In genomic region chr8:70528182-70528797, GRCm38 (mm10) we compare ENCODE assay signal across 8 mouse cellular contexts. TPM values are rescaled to one million over a fixed set of nuclear protein-coding genes. Genes with fewer than 3 reads are reported as not detected.
A peak's percentile ranks its signal among the peaks of the same experiment; 100 is the strongest.
DNase-seq lines count a peak whose midpoint lies in the region; ATAC-seq and TF ChIP-seq lines count a peak whose summit lies in the region.

No protein-coding gene starts in this region.

- no peaks in the 10 kb centered on the region for H3K27me3 ChIP-seq in embryonic facial prominence, embryonic 12.5 days
- no peaks in the 10 kb centered on the region for H3K27me3 ChIP-seq in limb, embryonic 10.5 days (ENCODE audit: low read depth, poor library complexity, severe bottlenecking)
- H3K27me3 ChIP-seq in neural tube, embryonic 14.5 days (ENCODE audit: control insufficient read depth, insufficient read depth, low read length): no peaks in the 10 kb centered on the region

- DNase-seq in lung, adult 2 months: no peak
- no peak for DNase-seq in lung, postnatal 14 days
- no peak for DNase-seq in limb, embryonic 10.5 days (ENCODE audit: low spot score)
- no peak for DNase-seq in left cerebral cortex, adult 9 months (ENCODE audit: low spot score in 2 of 2)
- DNase-seq in yolk sac, embryonic 10.5 days (ENCODE audit: low spot score): no peak
- no peak for DNase-seq in right cerebral cortex, postnatal 10 days (ENCODE audit: low spot score in 2 of 2)

- peak overlapping the region; percentile 79 for H3K27ac ChIP-seq in embryonic facial prominence, embryonic 12.5 days
- H3K27ac ChIP-seq in limb, embryonic 10.5 days: peak overlapping the region; percentile 100
- H3K27ac ChIP-seq in neural tube, embryonic 14.5 days (ENCODE audit: low read depth, low read length): peak overlapping the region; percentile 89

- H3K9me3 ChIP-seq in embryonic facial prominence, embryonic 12.5 days: no peaks in the 10 kb centered on the region
- H3K9me3 ChIP-seq in limb, embryonic 10.5 days (replicated peaks): no peaks in the 10 kb centered on the region
- H3K9me3 ChIP-seq in neural tube, embryonic 14.5 days (ENCODE audit: control insufficient read depth, low read length): no peaks in the 10 kb centered on the region

- TF ChIP-seq POLR2A in lung, adult 2 months (IDR thresholded peaks at IDR 0.05; ENCODE audit: borderline replicate concordance, extremely low read depth, low read depth, low read length): no peak

- WGBS in lung, adult 2 months: 14% methylated on average over 13 of the region's 13 CpGs
- WGBS in embryonic facial prominence, embryonic 12.5 days: 29% methylated on average over 13 of the region's 13 CpGs
- 32% methylated on average over 13 of the region's 13 CpGs for WGBS in limb, embryonic 10.5 days
- 37% methylated on average over 13 of the region's 13 CpGs for WGBS in neural tube, embryonic 14.5 days

- peak overlapping the region; percentile 81 for H3K9ac ChIP-seq in embryonic facial prominence, embryonic 12.5 days
- peak overlapping the region; percentile 95 for H3K9ac ChIP-seq in neural tube, embryonic 14.5 days (replicated peaks; ENCODE audit: low read depth, low read length)

- H3K4me2 ChIP-seq in embryonic facial prominence, embryonic 12.5 days (replicated peaks): peak overlapping the region; percentile 79
- H3K4me2 ChIP-seq in neural tube, embryonic 14.5 days (ENCODE audit: low read depth, low read length): peak overlapping the region; percentile 90

- peaks cover 40% of the 10 kb centered on the region for H3K36me3 ChIP-seq in embryonic facial prominence, embryonic 12.5 days
- peaks cover 41% of the 10 kb centered on the region for H3K36me3 ChIP-seq in limb, embryonic 10.5 days
- peaks cover 27% of the 10 kb centered on the region for H3K36me3 ChIP-seq in neural tube, embryonic 14.5 days (ENCODE audit: control insufficient read depth, insufficient read depth, low read length)

- ATAC-seq in embryonic facial prominence, embryonic 12.5 days (ENCODE audit: insufficient number of reproducible peaks, insufficient read depth, low FRiP score, low TSS enrichment): no peak
- ATAC-seq in neural tube, embryonic 14.5 days (ENCODE audit: low read depth): no peak

- H3K4me1 ChIP-seq in lung, adult 2 months (ENCODE audit: control insufficient read depth, insufficient read depth, low read length): peaks cover 7% of the 10 kb centered on the region
- peaks cover 22% of the 10 kb centered on the region for H3K4me1 ChIP-seq in embryonic facial prominence, embryonic 12.5 days
- H3K4me1 ChIP-seq in limb, embryonic 10.5 days: peaks cover 23% of the 10 kb centered on the region
- H3K4me1 ChIP-seq in neural tube, embryonic 14.5 days (ENCODE audit: control insufficient read depth, insufficient read depth, low read length): peaks cover 15% of the 10 kb centered on the region

- peak overlapping the region; percentile 92 for H3K4me3 ChIP-seq in lung, adult 2 months (replicated peaks; ENCODE audit: extremely low read depth, low read depth, low read length)
- H3K4me3 ChIP-seq in embryonic facial prominence, embryonic 12.5 days: peak overlapping the region; percentile 72
- peak overlapping the region; percentile 88 for H3K4me3 ChIP-seq in limb, embryonic 10.5 days
- peak overlapping the region; percentile 79 for H3K4me3 ChIP-seq in neural tube, embryonic 14.5 days (ENCODE audit: low read depth, low read length)

- no peak for TF ChIP-seq CTCF in lung, adult 2 months (IDR thresholded peaks at IDR 0.05; ENCODE audit: insufficient read depth, low read length)

RNA-seq across cellular contexts. Expression of gene Kxd1, which starts 0.5 kb away (rescaled TPM):
- polyA plus RNA-seq in lung, adult 2 months (2012; rRNA removed): 48.7 and 54.6 TPM in 2 replicates
- 53.0 and 54.7 TPM in 2 replicates for polyA plus RNA-seq in embryonic facial prominence, embryonic 12.5 days (2016; fragmentation: Nextera tagmentation; extraction: Ambion mirVana)
- polyA plus RNA-seq in limb, embryonic 10.5 days (2016; fragmentation: Nextera tagmentation; extraction: Ambion mirVana): 45.4 and 46.6 TPM in 2 replicates
- polyA plus RNA-seq in neural tube, embryonic 14.5 days (2014; fragmentation: Nextera tagmentation; extraction: Ambion mirVana): 50.2 and 51.9 TPM in 2 replicates

RNA-seq across cellular contexts. Expression of gene Fkbp8, which starts 0.8 kb away (rescaled TPM):
- polyA plus RNA-seq in lung, adult 2 months (2012; rRNA removed): 361 and 369 TPM in 2 replicates
- 306 and 327 TPM in 2 replicates for polyA plus RNA-seq in embryonic facial prominence, embryonic 12.5 days (2016; fragmentation: Nextera tagmentation; extraction: Ambion mirVana)
- polyA plus RNA-seq in limb, embryonic 10.5 days (2016; fragmentation: Nextera tagmentation; extraction: Ambion mirVana): 297 and 310 TPM in 2 replicates
- polyA plus RNA-seq in neural tube, embryonic 14.5 days (2014; fragmentation: Nextera tagmentation; extraction: Ambion mirVana): 303 and 336 TPM in 2 replicates

RNA-seq across cellular contexts. Expression of gene Ell, which starts 11.0 kb away (rescaled TPM):
- polyA plus RNA-seq in lung, adult 2 months (2012; rRNA removed): 29.6 and 32.9 TPM in 2 replicates
- 19.1 TPM in 2 replicates for polyA plus RNA-seq in embryonic facial prominence, embryonic 12.5 days (2016; fragmentation: Nextera tagmentation; extraction: Ambion mirVana)
- polyA plus RNA-seq in limb, embryonic 10.5 days (2016; fragmentation: Nextera tagmentation; extraction: Ambion mirVana): 20.9 and 26.1 TPM in 2 replicates
- 16.7 and 17.8 TPM in 2 replicates for polyA plus RNA-seq in neural tube, embryonic 14.5 days (2014; fragmentation: Nextera tagmentation; extraction: Ambion mirVana)

RNA-seq across cellular contexts. Expression of gene Uba52, which starts 17.7 kb away (rescaled TPM):
- 370 and 371 TPM in 2 replicates for polyA plus RNA-seq in lung, adult 2 months (2012; rRNA removed)
- 863 and 916 TPM in 2 replicates for polyA plus RNA-seq in embryonic facial prominence, embryonic 12.5 days (2016; fragmentation: Nextera tagmentation; extraction: Ambion mirVana)
- polyA plus RNA-seq in limb, embryonic 10.5 days (2016; fragmentation: Nextera tagmentation; extraction: Ambion mirVana): 877 and 996 TPM in 2 replicates
- polyA plus RNA-seq in neural tube, embryonic 14.5 days (2014; fragmentation: Nextera tagmentation; extraction: Ambion mirVana): 734 and 750 TPM in 2 replicates

RNA-seq across cellular contexts. Expression of gene Rex1bd, which starts 21.7 kb away (rescaled TPM):
- polyA plus RNA-seq in lung, adult 2 months (2012; rRNA removed): 145 and 178 TPM in 2 replicates
- 145 and 146 TPM in 2 replicates for polyA plus RNA-seq in embryonic facial prominence, embryonic 12.5 days (2016; fragmentation: Nextera tagmentation; extraction: Ambion mirVana)
- polyA plus RNA-seq in limb, embryonic 10.5 days (2016; fragmentation: Nextera tagmentation; extraction: Ambion mirVana): 126 and 143 TPM in 2 replicates
- 152 and 172 TPM in 2 replicates for polyA plus RNA-seq in neural tube, embryonic 14.5 days (2014; fragmentation: Nextera tagmentation; extraction: Ambion mirVana)
